Mouse (Mus musculus): ENCODE measurements around the gene Apoh. TPM values are rescaled to one million over a fixed set of nuclear protein-coding genes. Genes with fewer than 3 reads are reported as not detected.

The Apoh gene
- polyA plus RNA-seq, 1 experiment from 2014 or later = not detected

DNA sequence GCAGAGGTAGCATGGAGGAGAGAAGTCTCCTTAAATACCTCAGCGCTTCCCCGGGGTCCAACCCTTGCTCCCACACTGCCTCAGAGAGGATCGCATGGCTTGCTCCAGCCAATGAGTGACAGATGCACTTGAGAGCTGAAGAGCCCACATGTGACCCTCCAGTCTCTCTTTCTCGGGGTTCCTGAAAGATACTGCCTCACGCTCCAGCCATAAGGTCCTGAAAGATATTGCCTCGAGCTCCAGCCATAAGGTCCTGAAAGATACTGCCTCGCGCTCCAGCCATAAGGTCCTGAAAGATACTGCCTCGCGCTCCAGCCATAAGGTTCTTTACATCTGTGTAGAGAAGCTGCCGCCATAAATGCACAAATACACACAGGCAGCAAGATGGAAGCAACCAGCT, 24.0 kb upstream of the Apoh start:
- ATAC-seq (replicated peaks; ENCODE audit: low FRiP score, low TSS enrichment, low read depth) (no peak), DNase-seq (ENCODE audit: low spot score) (no peak)
- no peak overlapping the region for H3K4me3 ChIP-seq (ENCODE audit: low read depth, low read length)
- no peak overlapping the region for H3K27ac ChIP-seq (ENCODE audit: low read depth)
- H3K27me3 ChIP-seq (replicated peaks; ENCODE audit: control insufficient read depth, insufficient read depth, low read length) = no peaks in the 10 kb centered on the region
- H3K4me2 ChIP-seq (ENCODE audit: low read length) = no peak overlapping the region
- H3K4me1 ChIP-seq (replicated peaks; ENCODE audit: control insufficient read depth, insufficient read depth, low read length) = 0 out of 2 replicates have a peak, but pooled peaks cover 5% of the 10 kb centered on the region
- H3K9ac ChIP-seq (ENCODE audit: low read length) = no peak overlapping the region
- H3K36me3 ChIP-seq (ENCODE audit: control insufficient read depth, insufficient read depth, low read length) = no peaks in the 10 kb centered on the region
- H3K9me3 ChIP-seq (ENCODE audit: control insufficient read depth, low read length) = no peaks in the 10 kb centered on the region
- WGBS = 87% methylated on average over 11 of the region's 11 CpGs

DNA sequence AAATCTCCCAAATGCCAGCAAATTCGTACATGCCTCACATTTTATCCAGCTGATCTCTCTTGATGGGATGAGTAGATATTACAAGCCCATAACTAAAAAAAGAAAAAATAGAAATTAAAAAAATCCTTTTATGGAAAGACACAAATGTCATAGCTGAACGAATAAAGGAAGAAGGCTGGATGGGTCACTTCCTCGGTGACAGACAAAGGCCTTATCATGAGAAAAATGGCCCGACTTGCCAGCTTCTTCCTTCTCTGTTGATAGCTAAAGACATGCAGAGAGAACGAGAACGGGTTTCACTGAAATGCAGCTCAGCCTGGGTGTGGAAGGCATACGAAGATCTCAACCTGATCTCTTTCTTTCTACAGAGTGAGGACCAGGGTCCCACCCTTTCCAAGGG, 22.6 kb upstream of the Apoh start:
- H3K4me3 ChIP-seq (ENCODE audit: low read depth, low read length) = no peak overlapping the region
- ATAC-seq (replicated peaks; ENCODE audit: low FRiP score, low TSS enrichment, low read depth) = no peak
- no peaks in the 10 kb centered on the region for H3K36me3 ChIP-seq (ENCODE audit: control insufficient read depth, insufficient read depth, low read length)
- no peak overlapping the region for H3K27ac ChIP-seq (ENCODE audit: low read depth)
- no peaks in the 10 kb centered on the region for H3K27me3 ChIP-seq (replicated peaks; ENCODE audit: control insufficient read depth, insufficient read depth, low read length)
- DNase-seq (ENCODE audit: low spot score) = no peak
- no peaks in the 10 kb centered on the region for H3K4me1 ChIP-seq (replicated peaks; ENCODE audit: control insufficient read depth, insufficient read depth, low read length)
- H3K9me3 ChIP-seq (ENCODE audit: control insufficient read depth, low read length) = no peaks in the 10 kb centered on the region
- H3K4me2 ChIP-seq (ENCODE audit: low read length) = no peak overlapping the region
- no peak overlapping the region for H3K9ac ChIP-seq (ENCODE audit: low read length)
- 80% methylated on average over 7 of the region's 7 CpGs for WGBS

DNA sequence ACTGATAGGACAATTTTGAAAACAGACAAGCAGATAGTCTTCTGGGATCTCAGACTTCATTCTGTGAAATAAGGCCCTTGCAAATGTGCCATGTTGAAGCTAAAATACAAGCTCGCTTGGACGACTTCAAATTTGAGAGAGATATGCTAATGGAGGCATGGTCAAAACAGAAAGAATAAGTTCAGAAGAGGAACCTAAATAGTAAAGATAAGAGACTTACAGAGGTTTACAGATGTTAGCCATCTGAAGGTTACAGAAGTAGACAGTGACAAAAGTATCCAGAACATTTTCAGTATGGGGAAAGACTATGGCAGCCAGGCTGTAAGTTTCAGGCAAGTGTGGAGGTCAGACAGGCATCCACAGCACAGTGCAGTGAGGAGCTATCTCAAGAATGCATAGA, 21.0 kb upstream of the Apoh start:
- no peak for DNase-seq (ENCODE audit: low spot score)
- H3K4me3 ChIP-seq (ENCODE audit: low read depth, low read length) = no peak overlapping the region
- no peak for ATAC-seq (replicated peaks; ENCODE audit: low FRiP score, low TSS enrichment, low read depth)
- WGBS = 85% methylated on average over 2 of the region's 2 CpGs
- no peaks in the 10 kb centered on the region for H3K9me3 ChIP-seq (ENCODE audit: control insufficient read depth, low read length)
- H3K4me1 ChIP-seq (replicated peaks; ENCODE audit: control insufficient read depth, insufficient read depth, low read length) = no peaks in the 10 kb centered on the region
- H3K9ac ChIP-seq (ENCODE audit: low read length) = no peak overlapping the region
- no peaks in the 10 kb centered on the region for H3K36me3 ChIP-seq (ENCODE audit: control insufficient read depth, insufficient read depth, low read length)
- no peak overlapping the region for H3K4me2 ChIP-seq (ENCODE audit: low read length)
- no peaks in the 10 kb centered on the region for H3K27me3 ChIP-seq (replicated peaks; ENCODE audit: control insufficient read depth, insufficient read depth, low read length)
- H3K27ac ChIP-seq (ENCODE audit: low read depth) = no peak overlapping the region

GRCm38 (mm10) chr11:108325943-108326342, 17.2 kb upstream of the Apoh start:
- no peak overlapping the region for H3K4me2 ChIP-seq (ENCODE audit: low read length)
- 0 out of 2 replicates have a peak, but pooled peaks cover 5% of the 10 kb centered on the region for H3K4me1 ChIP-seq (replicated peaks; ENCODE audit: control insufficient read depth, insufficient read depth, low read length)
- H3K9ac ChIP-seq (ENCODE audit: low read length) = no peak overlapping the region
- H3K4me3 ChIP-seq (ENCODE audit: low read depth, low read length) = no peak overlapping the region
- no peak for DNase-seq (ENCODE audit: low spot score)
- no peak for ATAC-seq (replicated peaks; ENCODE audit: low FRiP score, low TSS enrichment, low read depth)
- H3K27me3 ChIP-seq (replicated peaks; ENCODE audit: control insufficient read depth, insufficient read depth, low read length) = no peaks in the 10 kb centered on the region
- H3K27ac ChIP-seq (ENCODE audit: low read depth) = no peak overlapping the region
- WGBS = 81% methylated on average over 8 of the region's 8 CpGs
- no peaks in the 10 kb centered on the region for H3K36me3 ChIP-seq (ENCODE audit: control insufficient read depth, insufficient read depth, low read length)
- H3K9me3 ChIP-seq (ENCODE audit: control insufficient read depth, low read length) = no peaks in the 10 kb centered on the region

DNA sequence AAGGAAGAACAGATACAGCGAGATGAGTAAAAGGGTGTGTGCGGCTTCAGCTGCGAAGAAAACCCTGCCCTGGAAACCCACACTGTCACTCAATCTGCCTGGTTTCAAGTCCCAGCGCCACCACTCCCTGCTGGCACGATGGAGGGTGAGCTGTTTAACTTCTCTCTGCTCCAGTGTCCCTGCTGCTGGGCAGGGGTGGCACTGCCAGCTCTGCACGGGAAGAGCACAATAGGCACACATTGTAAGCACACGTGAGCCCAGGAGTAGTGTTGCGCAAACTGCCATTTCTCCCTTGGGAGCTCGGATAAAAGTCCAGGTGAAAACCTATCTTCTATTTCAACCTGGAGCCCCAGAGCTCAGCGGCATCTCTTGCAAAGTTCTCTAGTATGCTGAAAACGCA, 12.3 kb upstream of the Apoh start:
- 88% methylated on average over 11 of the region's 11 CpGs for WGBS

GRCm38 (mm10) chr11:108333006-108333405, 10.1 kb upstream of the Apoh start:
- Histone ChIP-seq H3K36me3 (ENCODE audit: control insufficient read depth, insufficient read depth, low read length) (no peaks in the 10 kb centered on the region), H3K9ac (ENCODE audit: low read length) (no peak overlapping the region)

More for the DNA sequence above, 12.3 kb upstream of the Apoh start:
- peaks cover 5% of the 10 kb centered on the region; the same call in 1 of the 2 replicates for H3K4me1 ChIP-seq (replicated peaks; ENCODE audit: control insufficient read depth, insufficient read depth, low read length)
- no peak for ATAC-seq (replicated peaks; ENCODE audit: low FRiP score, low TSS enrichment, low read depth)
- H3K9me3 ChIP-seq (ENCODE audit: control insufficient read depth, low read length) = no peaks in the 10 kb centered on the region
- no peak overlapping the region for H3K4me2 ChIP-seq (ENCODE audit: low read length)
- no peak overlapping the region for H3K27ac ChIP-seq (ENCODE audit: low read depth)
- H3K4me3 ChIP-seq (ENCODE audit: low read depth, low read length) = no peak overlapping the region
- no peak overlapping the region for H3K9ac ChIP-seq (ENCODE audit: low read length)
- no peaks in the 10 kb centered on the region for H3K27me3 ChIP-seq (replicated peaks; ENCODE audit: control insufficient read depth, insufficient read depth, low read length)
- DNase-seq (ENCODE audit: low spot score) = no peak
- H3K36me3 ChIP-seq (ENCODE audit: control insufficient read depth, insufficient read depth, low read length) = no peaks in the 10 kb centered on the region

DNA sequence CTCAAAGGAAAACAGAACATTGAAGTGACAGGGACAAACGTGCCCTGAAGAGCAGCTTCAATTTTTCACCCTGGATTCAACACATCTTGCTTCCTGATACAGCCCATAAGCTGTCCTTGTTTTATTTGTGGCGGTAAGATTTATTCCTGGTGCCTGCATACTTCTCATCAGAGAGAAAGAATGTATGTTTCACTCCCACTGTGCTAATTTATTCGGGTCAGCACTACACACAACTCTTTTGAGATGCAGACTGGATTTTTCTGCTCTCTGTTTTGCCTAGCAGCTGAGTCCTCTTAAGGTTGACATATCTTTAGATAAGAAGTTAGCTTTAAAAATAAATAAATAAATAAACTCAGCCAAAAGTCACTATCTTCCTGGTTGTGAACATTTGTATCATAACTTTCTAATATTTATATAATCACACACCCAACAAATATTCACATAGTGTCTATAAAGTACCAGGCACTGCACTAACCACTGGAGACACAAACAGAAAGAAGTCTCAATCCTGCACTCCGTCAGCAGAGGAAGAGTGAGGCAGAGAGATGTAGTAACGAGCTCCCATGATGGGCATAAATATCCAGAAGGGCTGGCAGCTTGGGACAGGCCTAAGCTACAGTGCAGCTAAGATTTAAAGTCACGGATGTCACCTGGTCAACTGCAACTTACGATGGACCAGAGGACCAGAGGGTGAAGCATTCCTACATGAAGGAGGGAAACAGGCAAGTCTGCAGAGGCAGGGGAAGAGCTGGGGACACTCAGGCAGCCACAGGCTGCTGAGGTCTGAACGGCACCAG, 9.4 kb upstream of the Apoh start:
- Histone ChIP-seq H3K27me3 (replicated peaks; ENCODE audit: control insufficient read depth, insufficient read depth, low read length) (no peaks in the 10 kb centered on the region), H3K9ac (ENCODE audit: low read length) (no peak overlapping the region), H3K4me1 (replicated peaks; ENCODE audit: control insufficient read depth, insufficient read depth, low read length) (peaks cover 15% of the 10 kb centered on the region), H3K27ac (ENCODE audit: low read depth) (no peak overlapping the region), H3K4me3 (ENCODE audit: low read depth, low read length) (no peak overlapping the region), H3K9me3 (ENCODE audit: control insufficient read depth, low read length) (no peaks in the 10 kb centered on the region), H3K36me3 (ENCODE audit: control insufficient read depth, insufficient read depth, low read length) (no peaks in the 10 kb centered on the region), H3K4me2 (ENCODE audit: low read length) (no peak overlapping the region)
- no peak for DNase-seq (ENCODE audit: low spot score)
- WGBS = 49% methylated on average over 8 of the region's 8 CpGs
- ATAC-seq (replicated peaks; ENCODE audit: low FRiP score, low TSS enrichment, low read depth) = no peak

More at GRCm38 (mm10) chr11:108333006-108333405, 10.1 kb upstream of the Apoh start:
- H3K27me3 ChIP-seq (replicated peaks; ENCODE audit: control insufficient read depth, insufficient read depth, low read length) = no peaks in the 10 kb centered on the region
- H3K4me1 ChIP-seq (replicated peaks; ENCODE audit: control insufficient read depth, insufficient read depth, low read length) = peaks cover 15% of the 10 kb centered on the region
- H3K9me3 ChIP-seq (ENCODE audit: control insufficient read depth, low read length) = no peaks in the 10 kb centered on the region
- no peak overlapping the region for H3K4me3 ChIP-seq (ENCODE audit: low read depth, low read length)
- DNase-seq (ENCODE audit: low spot score) = no peak
- WGBS = 30% methylated on average over 5 of the region's 5 CpGs
- ATAC-seq (replicated peaks; ENCODE audit: low FRiP score, low TSS enrichment, low read depth) = no peak
- no peak overlapping the region for H3K4me2 ChIP-seq (ENCODE audit: low read length)
- H3K27ac ChIP-seq (ENCODE audit: low read depth) = no peak overlapping the region

- no peak for DNase-seq (ENCODE audit: low spot score)
- H3K4me2 ChIP-seq (ENCODE audit: low read length) = no peak overlapping the region
- H3K4me3 ChIP-seq (ENCODE audit: low read depth, low read length) = no peak overlapping the region
- no peaks in the 10 kb centered on the region for H3K27me3 ChIP-seq (replicated peaks; ENCODE audit: control insufficient read depth, insufficient read depth, low read length)
- ATAC-seq (replicated peaks; ENCODE audit: low FRiP score, low TSS enrichment, low read depth) = no peak
- no peak overlapping the region for H3K9ac ChIP-seq (ENCODE audit: low read length)
- peaks cover 15% of the 10 kb centered on the region for H3K4me1 ChIP-seq (replicated peaks; ENCODE audit: control insufficient read depth, insufficient read depth, low read length)
- WGBS = 42% methylated on average over 3 of the region's 3 CpGs
- H3K36me3 ChIP-seq (ENCODE audit: control insufficient read depth, insufficient read depth, low read length) = no peaks in the 10 kb centered on the region
- no peaks in the 10 kb centered on the region for H3K9me3 ChIP-seq (ENCODE audit: control insufficient read depth, low read length)
- H3K27ac ChIP-seq (ENCODE audit: low read depth) = no peak overlapping the region
Observed at GRCm38 (mm10) chr11:108334658-108335057, 8.5 kb upstream of the Apoh start.

DNA sequence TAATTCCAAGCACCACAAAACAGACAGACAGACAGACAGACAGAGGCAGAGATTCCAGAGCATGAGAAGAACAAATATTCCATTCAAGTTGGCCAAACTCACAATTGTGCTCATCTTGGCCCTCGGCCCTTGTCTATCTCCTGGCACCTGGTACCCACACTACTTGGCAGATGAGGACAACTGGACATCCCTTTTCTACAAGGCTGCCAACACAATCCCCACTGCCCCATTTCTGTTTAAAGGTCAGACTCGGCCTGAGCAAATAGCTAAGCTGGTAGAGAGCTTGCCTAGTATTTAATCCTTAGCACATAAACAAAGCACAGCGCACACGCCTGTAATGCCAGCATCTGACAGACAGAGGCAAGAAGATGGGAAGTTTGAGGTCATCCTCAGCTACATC, 7.6 kb upstream of the Apoh start:
- no peaks in the 10 kb centered on the region for H3K9me3 ChIP-seq (ENCODE audit: control insufficient read depth, low read length)
- WGBS = 88% methylated on average over 4 of the region's 4 CpGs
- DNase-seq (ENCODE audit: low spot score) (no peak), ATAC-seq (replicated peaks; ENCODE audit: low FRiP score, low TSS enrichment, low read depth) (no peak)
- H3K4me2 ChIP-seq (ENCODE audit: low read length) = no peak overlapping the region
- no peak overlapping the region for H3K9ac ChIP-seq (ENCODE audit: low read length)
- H3K4me1 ChIP-seq (replicated peaks; ENCODE audit: control insufficient read depth, insufficient read depth, low read length) = peaks cover 10% of the 10 kb centered on the region
- H3K4me3 ChIP-seq (ENCODE audit: low read depth, low read length) = no peak overlapping the region
- no peak overlapping the region for H3K27ac ChIP-seq (ENCODE audit: low read depth)
- no peaks in the 10 kb centered on the region for H3K36me3 ChIP-seq (ENCODE audit: control insufficient read depth, insufficient read depth, low read length)
- H3K27me3 ChIP-seq (replicated peaks; ENCODE audit: control insufficient read depth, insufficient read depth, low read length) = no peaks in the 10 kb centered on the region
